Mouse (Mus musculus) natural killer cell, adult 2 months (primary cell): ENCODE data around the gene Camk2g.

Experiments
- DNase-seq, 2 experiments: peaks; one replicate each; pipeline ENCODE4 v3.0.0; 2022; ENCODE audit warnings: low spot score in 2 of 2

Camk2g gene

GRCm38 (mm10) chr14:20702096-20702740 is 91.7 kb downstream of the Camk2g start:
- no peak for DNase-seq

GRCm38 (mm10) chr14:20701554-20701953 is 92.3 kb downstream of the Camk2g start:
- DNase-seq = no peak

GRCm38 (mm10) chr14:20700362-20700761 is 93.5 kb downstream of the Camk2g start:
- DNase-seq = no peak

- no peak for DNase-seq
Observed at GRCm38 (mm10) chr14:20698515-20698914, 95.4 kb downstream of the Camk2g start.

- peak in 1 of 2 experiments; percentile 42 for DNase-seq
Observed at GRCm38 (mm10) chr14:20696986-20697385, 96.9 kb downstream of the Camk2g start.

GRCm38 (mm10) chr14:20695761-20696520 is 97.9 kb downstream of the Camk2g start:
- no peak for DNase-seq

- peak; percentile 78 to 80 for DNase-seq
Observed at GRCm38 (mm10) chr14:20694884-20695760, 98.8 kb downstream of the Camk2g start, which contains the start of gene Fut11. Gene Fut11 (plus strand): TSS chr14:20694968.

- no peak for DNase-seq
Observed at GRCm38 (mm10) chr14:20694185-20694883, 99.6 kb downstream of the Camk2g start.

- no peak for DNase-seq
Observed at GRCm38 (mm10) chr14:20693589-20694101, 100.2 kb downstream of the Camk2g start.

GRCm38 (mm10) chr14:20691772-20692171 is 102.1 kb downstream of the Camk2g start:
- no peak for DNase-seq

- no peak for DNase-seq
Observed at GRCm38 (mm10) chr14:20689009-20689408, 104.9 kb downstream of the Camk2g start.

GRCm38 (mm10) chr14:20686576-20686975 is 107.3 kb downstream of the Camk2g start:
- no peak for DNase-seq
